Mouse (Mus musculus): ENCODE results near the gene Tmem200a.

DNA sequence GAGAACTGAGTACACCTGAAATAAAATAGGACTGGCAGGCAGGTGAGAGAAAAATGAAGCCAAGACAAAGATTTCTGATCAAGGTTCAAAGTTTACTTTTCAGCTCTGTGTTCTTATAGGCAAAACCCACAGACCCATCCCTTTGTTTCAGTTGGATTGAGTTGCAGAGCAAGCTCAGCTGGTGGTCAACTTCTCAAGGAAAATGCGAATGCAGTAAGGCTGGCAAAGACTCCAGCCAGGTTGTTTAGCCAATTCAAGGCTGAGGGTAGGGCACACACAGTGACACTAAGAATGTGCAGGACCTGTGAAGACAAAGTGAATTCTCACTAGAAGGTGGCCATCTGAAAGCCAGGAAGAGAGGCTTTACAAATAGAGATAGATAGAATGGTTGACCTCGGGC, 94.8 kb downstream of the Tmem200a start:
- TF ChIP-seq GATA1 (IDR thresholded peaks at IDR 0.05; ENCODE audit: borderline replicate concordance, low read length) (no peak), FLI1 (IDR thresholded peaks at IDR 0.05; ENCODE audit: low read length) (no peak)

All from megakaryocyte, embryonic 14.5 days (primary cell).